Mouse (Mus musculus): ENCODE measurements around the gene Sult5a1. TPM values are rescaled to one million over a fixed set of nuclear protein-coding genes. Genes with fewer than 3 reads are reported as not detected.

The Sult5a1 gene
- polyA plus RNA-seq, 1 experiment from 2014 or later: 4.0 TPM

- 3% methylated on average over 48 of the region's 51 CpGs for WGBS (ENCODE audit: insufficient replicate concordance)
- ATAC-seq (peak; percentile 51; the same call in 1 of the 2 replicates), DNase-seq (peak; percentile 44)
- Histone ChIP-seq H3K4me3 (ENCODE audit: low read depth, low read length) (peak within 1 kb of the TSS; percentile 46), H3K9ac (replicated peaks) (peak within 1 kb of the TSS; percentile 41), H3K27ac (ENCODE audit: low read depth) (no peak within 1 kb of the TSS), H3K27me3 (ENCODE audit: insufficient read depth, low read length) (peaks cover 40% of the 10 kb centered on the region), H3K9me3 (ENCODE audit: low read length) (no peaks in the 10 kb centered on the region), H3K4me2 (ENCODE audit: low read depth, low read length) (peak within 1 kb of the TSS; percentile 82), H3K36me3 (replicated peaks; ENCODE audit: insufficient read depth, low read length) (no peaks in the 10 kb centered on the region), H3K4me1 (ENCODE audit: insufficient read depth) (peaks cover 15% of the 10 kb centered on the region)
- TF ChIP-seq CTCF (IDR thresholded peaks at IDR 0.05; ENCODE audit: low read depth): no peak
- TF ChIP-seq EP300 (IDR thresholded peaks at IDR 0.05; ENCODE audit: low read depth): no peak
Measured at GRCm38 (mm10) chr8:123117127-123117731, 40.9 kb downstream of the Sult5a1 start, which contains the start of gene Cpne7. Gene Cpne7, plus strand, starts transcription at chr8:123117374.

- Histone ChIP-seq H3K4me2 (ENCODE audit: low read depth, low read length) (no peak overlapping the region), H3K36me3 (replicated peaks; ENCODE audit: insufficient read depth, low read length) (no peaks in the 10 kb centered on the region), H3K9ac (replicated peaks) (no peak overlapping the region), H3K27me3 (ENCODE audit: insufficient read depth, low read length) (peaks cover 40% of the 10 kb centered on the region), H3K4me3 (ENCODE audit: low read depth, low read length) (no peak overlapping the region), H3K27ac (ENCODE audit: low read depth) (no peak overlapping the region), H3K4me1 (ENCODE audit: insufficient read depth) (peaks cover 15% of the 10 kb centered on the region), H3K9me3 (ENCODE audit: low read length) (no peaks in the 10 kb centered on the region)
- no peak for TF ChIP-seq EP300 (IDR thresholded peaks at IDR 0.05; ENCODE audit: low read depth)
- TF ChIP-seq CTCF (IDR thresholded peaks at IDR 0.05; ENCODE audit: low read depth): no peak
- ATAC-seq (no peak), DNase-seq (no peak)
- WGBS (ENCODE audit: insufficient replicate concordance): 2% methylated on average over 3 of the region's 3 CpGs
Measured at GRCm38 (mm10) chr8:123114644-123115043, 43.5 kb downstream of the Sult5a1 start.

GRCm38 (mm10) chr8:123113908-123114469, 44.1 kb downstream of the Sult5a1 start:
- peaks cover 15% of the 10 kb centered on the region for H3K4me1 ChIP-seq (ENCODE audit: insufficient read depth)
- H3K4me2 ChIP-seq (ENCODE audit: low read depth, low read length): no peak overlapping the region

GRCm38 (mm10) chr8:123112892-123113291, 45.2 kb downstream of the Sult5a1 start:
- Histone ChIP-seq H3K4me3 (ENCODE audit: low read depth, low read length) (no peak overlapping the region), H3K4me2 (ENCODE audit: low read depth, low read length) (no peak overlapping the region), H3K27ac (ENCODE audit: low read depth) (no peak overlapping the region), H3K9ac (replicated peaks) (no peak overlapping the region), H3K27me3 (ENCODE audit: insufficient read depth, low read length) (peaks cover 24% of the 10 kb centered on the region), H3K36me3 (replicated peaks; ENCODE audit: insufficient read depth, low read length) (no peaks in the 10 kb centered on the region), H3K9me3 (ENCODE audit: low read length) (no peaks in the 10 kb centered on the region), H3K4me1 (ENCODE audit: insufficient read depth) (peaks cover 15% of the 10 kb centered on the region)
- no peak for ATAC-seq
- no peak for DNase-seq
- TF ChIP-seq EP300 (IDR thresholded peaks at IDR 0.05; ENCODE audit: low read depth) (no peak), CTCF (IDR thresholded peaks at IDR 0.05; ENCODE audit: low read depth) (no peak)
- 70% methylated on average over 9 of the region's 9 CpGs for WGBS (ENCODE audit: insufficient replicate concordance)

More at GRCm38 (mm10) chr8:123113908-123114469, 44.1 kb downstream of the Sult5a1 start:
- no peaks in the 10 kb centered on the region for H3K9me3 ChIP-seq (ENCODE audit: low read length)
- H3K9ac ChIP-seq (replicated peaks): no peak overlapping the region
- H3K27ac ChIP-seq (ENCODE audit: low read depth): no peak overlapping the region
- H3K36me3 ChIP-seq (replicated peaks; ENCODE audit: insufficient read depth, low read length): no peaks in the 10 kb centered on the region
- H3K4me3 ChIP-seq (ENCODE audit: low read depth, low read length): no peak overlapping the region
- H3K27me3 ChIP-seq (ENCODE audit: insufficient read depth, low read length): peaks cover 34% of the 10 kb centered on the region
- TF ChIP-seq EP300 (IDR thresholded peaks at IDR 0.05; ENCODE audit: low read depth) (no peak), CTCF (IDR thresholded peaks at IDR 0.05; ENCODE audit: low read depth) (no peak)
- DNase-seq (no peak), ATAC-seq (0 out of 2 replicates have a peak, but pooled peaks have one; percentile 17)
- 29% methylated on average over 2 of the region's 2 CpGs for WGBS (ENCODE audit: insufficient replicate concordance)

GRCm38 (mm10) chr8:123110649-123111048, 47.5 kb downstream of the Sult5a1 start:
- WGBS (ENCODE audit: insufficient replicate concordance): 5% methylated on average over 4 of the region's 4 CpGs
- DNase-seq (peak; percentile 78), ATAC-seq (peak; percentile 73)
- Histone ChIP-seq H3K36me3 (replicated peaks; ENCODE audit: insufficient read depth, low read length) (peaks cover under 1% of the 10 kb centered on the region), H3K27ac (ENCODE audit: low read depth) (no peak overlapping the region), H3K27me3 (ENCODE audit: insufficient read depth, low read length) (peaks cover 1% of the 10 kb centered on the region; the same call in 1 of the 2 replicates), H3K4me1 (ENCODE audit: insufficient read depth) (no peaks in the 10 kb centered on the region; the same call in 1 of the 2 replicates), H3K4me2 (ENCODE audit: low read depth, low read length) (no peak overlapping the region), H3K9me3 (ENCODE audit: low read length) (no peaks in the 10 kb centered on the region), H3K4me3 (ENCODE audit: low read depth, low read length) (no peak overlapping the region), H3K9ac (replicated peaks) (no peak overlapping the region; the same call in 1 of the 2 replicates)
- peak; percentile 82 for TF ChIP-seq CTCF (IDR thresholded peaks at IDR 0.05; ENCODE audit: low read depth)
- no peak for TF ChIP-seq EP300 (IDR thresholded peaks at IDR 0.05; ENCODE audit: low read depth)

- Histone ChIP-seq H3K9ac (replicated peaks) (no peak overlapping the region), H3K36me3 (replicated peaks; ENCODE audit: insufficient read depth, low read length) (peaks cover 16% of the 10 kb centered on the region), H3K4me3 (ENCODE audit: low read depth, low read length) (no peak overlapping the region), H3K27ac (ENCODE audit: low read depth) (no peak overlapping the region), H3K4me2 (ENCODE audit: low read depth, low read length) (no peak overlapping the region), H3K27me3 (ENCODE audit: insufficient read depth, low read length) (no peaks in the 10 kb centered on the region), H3K4me1 (ENCODE audit: insufficient read depth) (peaks cover 1% of the 10 kb centered on the region), H3K9me3 (ENCODE audit: low read length) (no peaks in the 10 kb centered on the region)
- no peak for TF ChIP-seq CTCF (IDR thresholded peaks at IDR 0.05; ENCODE audit: low read depth)
- no peak for TF ChIP-seq EP300 (IDR thresholded peaks at IDR 0.05; ENCODE audit: low read depth)
- WGBS (ENCODE audit: insufficient replicate concordance): 74% methylated on average over 5 of the region's 5 CpGs
- DNase-seq: no peak
- no peak for ATAC-seq
Measured at GRCm38 (mm10) chr8:123108953-123109352, 49.2 kb downstream of the Sult5a1 start.
